Mouse (Mus musculus) testis, postnatal 10 days (tissue): Measurements from ENCODE around the gene Ldlrad2.
"Not testable (repeated sequence)": the region's sequence is repeated elsewhere in the genome, so short reads cannot be mapped to it uniquely, and the experiment has no call there.

ENCODE experiments used
- DNase-seq: peaks from one replicate; pipeline ENCODE4 v3.0.0; 2021; ENCODE audit warnings: low spot score

Ldlrad2 gene

DNA sequence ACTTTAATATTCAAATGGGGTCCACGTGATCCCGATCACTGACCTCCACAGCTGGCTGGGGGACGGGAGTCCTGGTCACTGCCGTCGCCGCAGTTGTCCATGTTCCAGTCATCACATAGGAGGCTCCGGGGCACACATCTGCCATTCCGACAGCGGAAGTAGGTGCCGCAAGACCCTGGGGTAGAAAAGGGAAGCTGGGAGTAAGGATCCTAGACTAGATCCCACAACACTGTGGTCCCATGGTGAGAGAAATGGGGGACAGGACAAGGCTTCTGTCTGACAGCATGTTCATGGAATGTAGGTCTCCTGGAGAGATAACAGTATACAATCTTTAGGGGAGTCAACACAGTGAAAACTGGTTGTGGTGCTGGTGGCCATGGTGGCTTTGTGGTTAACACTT lies at the start of gene Ldlrad2:
TSS of gene Ldlrad2 (minus strand) at position 101 of the 400 bp plus-strand sequence.
- no peak for DNase-seq

DNA sequence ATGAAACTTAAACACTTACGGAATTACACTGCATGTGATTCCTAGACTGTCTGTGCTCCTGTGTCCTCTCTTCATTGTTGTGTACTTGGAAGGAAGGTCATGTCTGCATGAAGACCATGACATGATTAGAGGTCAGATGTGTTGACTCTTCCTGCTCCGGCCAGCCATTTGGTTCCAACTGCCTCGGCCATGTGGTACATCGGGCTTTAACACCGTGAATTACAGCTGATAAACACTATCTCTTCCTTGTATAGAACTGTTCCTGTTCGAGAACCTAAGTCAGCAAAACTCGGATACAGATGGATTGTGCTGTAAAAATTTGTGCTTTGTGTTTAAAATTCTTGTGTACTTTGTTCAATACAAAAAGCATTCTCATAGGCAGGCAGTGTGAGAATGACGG lies 48.5 kb upstream of the Ldlrad2 start:
- DNase-seq = no peak

DNA sequence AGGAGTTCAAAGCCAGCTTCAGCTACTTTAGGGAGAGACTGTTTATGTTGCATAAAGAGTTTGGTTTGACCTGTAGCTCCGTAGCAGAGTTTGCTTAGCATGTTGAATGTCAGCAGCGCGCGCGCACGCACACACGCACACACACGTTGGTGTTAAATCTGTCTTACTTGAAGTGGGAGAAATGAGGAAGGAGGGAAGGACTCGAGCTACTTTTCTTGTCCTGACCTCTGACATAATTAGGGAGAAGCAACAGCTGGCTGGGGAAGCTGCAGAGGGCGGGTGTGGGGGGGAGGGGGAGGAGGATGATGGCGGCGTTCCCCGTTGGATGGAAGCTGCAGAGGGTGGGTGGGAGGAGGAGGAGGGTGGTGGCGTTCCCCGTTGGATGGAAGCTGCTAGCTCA lies 35.9 kb upstream of the Ldlrad2 start:
- DNase-seq = no peak

DNA sequence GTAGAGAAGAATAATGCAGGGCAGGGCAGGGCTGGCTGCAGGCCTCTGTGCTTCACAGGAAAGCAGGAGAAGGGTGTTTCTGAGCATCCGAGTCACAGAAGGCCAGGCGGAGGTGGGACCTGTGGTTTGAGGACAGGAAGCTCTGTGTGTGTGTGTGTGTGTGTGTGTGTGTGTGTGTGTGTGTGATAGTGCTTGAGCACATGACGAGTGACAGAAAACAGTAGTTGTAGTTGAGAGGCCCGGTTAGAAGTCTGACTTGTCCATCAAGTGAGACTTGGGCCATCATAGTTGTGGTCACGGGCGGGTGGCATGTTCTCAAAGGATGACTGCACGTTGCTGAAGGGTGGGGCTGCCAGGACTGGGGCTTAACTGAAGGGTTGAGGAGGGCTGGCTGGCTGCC lies 35.3 kb upstream of the Ldlrad2 start:
- DNase-seq = no peak

DNA sequence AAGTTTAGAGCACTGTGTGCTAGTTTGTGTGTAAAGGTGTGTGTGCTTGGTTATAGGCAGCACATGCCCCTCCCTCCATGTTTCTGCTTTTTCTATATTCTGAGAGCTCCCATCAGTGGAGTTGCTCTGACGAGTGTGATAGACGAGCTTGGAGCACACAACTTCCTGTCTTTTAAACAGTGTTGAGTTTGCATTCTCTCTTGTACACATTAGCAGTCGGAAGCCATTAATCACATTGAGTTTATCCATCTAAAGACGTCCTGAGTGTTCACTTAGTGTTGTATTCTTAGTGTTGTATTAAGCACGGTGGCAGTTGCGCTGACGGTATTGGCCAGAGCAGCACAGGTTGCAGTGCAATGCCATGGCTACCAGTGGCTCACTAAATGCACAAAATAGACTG lies 34.9 kb upstream of the Ldlrad2 start:
- DNase-seq = no peak

DNA sequence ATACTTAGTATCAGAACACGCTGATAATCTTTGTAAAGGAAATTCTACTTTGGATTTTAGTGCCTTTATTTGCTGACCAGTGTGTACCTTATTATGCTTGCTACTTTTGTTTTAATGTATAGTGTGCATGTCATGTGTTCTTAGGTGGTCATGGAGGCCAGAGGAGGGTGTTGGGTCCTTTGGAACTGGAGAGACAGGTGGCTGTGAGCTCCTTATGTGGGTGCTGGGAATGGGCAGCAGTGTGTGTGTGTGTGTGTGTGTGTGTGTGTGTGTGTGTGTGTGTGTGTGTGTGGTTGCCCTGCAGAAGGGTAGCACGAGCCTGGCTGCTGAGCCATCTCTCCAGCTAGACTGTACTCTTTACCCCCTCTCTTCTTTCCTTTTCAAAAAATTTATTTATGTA lies 32.7 kb upstream of the Ldlrad2 start:
- DNase-seq = no peak

DNA sequence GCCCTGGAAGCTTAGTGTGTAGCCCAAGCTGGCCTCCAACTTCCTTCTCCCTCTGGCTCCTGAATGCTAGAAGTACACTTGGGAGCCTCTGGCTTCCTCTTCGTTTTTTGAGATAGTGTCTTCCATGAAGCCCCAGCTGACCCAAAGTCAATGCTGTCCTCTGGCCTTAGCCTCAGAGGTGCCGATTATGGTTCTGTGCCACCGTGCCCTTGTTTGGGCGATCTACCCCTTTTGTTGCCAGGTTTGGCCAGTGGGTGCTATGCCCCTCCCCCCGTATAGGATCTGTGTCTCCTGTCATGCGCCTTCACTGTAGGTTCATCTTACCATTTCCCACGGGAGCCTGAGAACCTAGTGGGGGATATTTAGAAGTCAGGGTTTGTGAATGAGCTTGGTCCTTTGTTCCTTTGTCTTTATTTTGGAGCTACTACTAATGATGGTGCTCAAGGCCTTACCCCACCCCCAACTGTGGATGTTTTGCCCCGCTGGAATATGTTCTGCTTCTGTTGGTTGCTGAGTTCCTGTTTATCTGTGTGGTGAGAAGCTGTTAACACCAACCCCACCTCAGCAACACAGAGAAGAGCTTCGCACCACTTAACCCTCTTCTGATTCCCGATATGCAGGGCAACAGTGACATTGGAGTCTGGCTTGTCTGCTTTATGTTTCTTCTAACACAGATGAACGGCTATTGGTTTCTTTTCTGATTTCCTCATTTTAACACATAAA lies 29.2 kb upstream of the Ldlrad2 start:
- DNase-seq = no peak

DNA sequence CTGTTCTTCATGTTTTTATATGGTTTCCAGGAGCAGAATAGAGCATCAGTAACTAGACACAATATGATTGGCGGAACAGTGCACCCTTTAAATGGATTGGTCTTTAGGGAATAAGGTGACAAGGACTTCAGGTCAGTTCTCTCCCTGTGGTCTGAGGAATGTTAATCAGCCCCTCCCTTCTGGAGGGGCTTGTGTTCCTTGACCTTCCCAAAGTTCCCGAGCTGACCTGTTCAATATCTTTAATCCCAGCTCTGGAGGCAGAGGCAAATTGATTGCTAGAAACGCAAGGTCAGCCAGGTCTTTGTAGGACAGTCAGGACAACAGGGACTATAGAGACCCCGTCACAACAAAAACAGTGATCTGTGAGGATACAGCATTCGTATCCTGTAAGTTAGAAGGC lies 24.2 kb upstream of the Ldlrad2 start:
- DNase-seq = no peak

DNA sequence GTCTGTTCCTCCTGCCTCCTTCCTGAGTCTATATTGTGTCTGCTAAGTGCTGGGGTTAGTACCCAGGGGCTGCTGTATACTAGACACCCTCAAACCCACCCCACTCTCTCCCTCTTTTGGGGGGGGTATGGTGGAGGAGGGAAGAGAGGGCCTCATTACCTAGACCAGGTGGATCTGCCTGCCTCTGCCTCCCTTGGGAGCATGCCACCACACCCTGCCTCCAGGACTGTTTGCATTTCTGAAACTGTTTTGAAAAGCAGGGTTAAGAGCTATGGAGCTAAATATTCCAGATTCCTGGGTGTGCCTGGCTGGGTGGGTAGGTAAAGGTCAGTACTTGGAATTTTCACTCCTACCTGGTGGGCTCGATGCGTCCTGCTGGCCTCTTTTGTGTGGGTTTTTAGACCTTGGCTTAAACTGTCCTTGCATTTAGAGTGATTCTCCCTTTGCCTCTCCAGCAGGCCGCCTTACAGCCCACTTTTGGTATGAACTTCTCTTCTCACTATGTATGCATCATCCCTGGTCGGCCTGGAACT lies 22.8 kb upstream of the Ldlrad2 start:
- no peak for DNase-seq

DNA sequence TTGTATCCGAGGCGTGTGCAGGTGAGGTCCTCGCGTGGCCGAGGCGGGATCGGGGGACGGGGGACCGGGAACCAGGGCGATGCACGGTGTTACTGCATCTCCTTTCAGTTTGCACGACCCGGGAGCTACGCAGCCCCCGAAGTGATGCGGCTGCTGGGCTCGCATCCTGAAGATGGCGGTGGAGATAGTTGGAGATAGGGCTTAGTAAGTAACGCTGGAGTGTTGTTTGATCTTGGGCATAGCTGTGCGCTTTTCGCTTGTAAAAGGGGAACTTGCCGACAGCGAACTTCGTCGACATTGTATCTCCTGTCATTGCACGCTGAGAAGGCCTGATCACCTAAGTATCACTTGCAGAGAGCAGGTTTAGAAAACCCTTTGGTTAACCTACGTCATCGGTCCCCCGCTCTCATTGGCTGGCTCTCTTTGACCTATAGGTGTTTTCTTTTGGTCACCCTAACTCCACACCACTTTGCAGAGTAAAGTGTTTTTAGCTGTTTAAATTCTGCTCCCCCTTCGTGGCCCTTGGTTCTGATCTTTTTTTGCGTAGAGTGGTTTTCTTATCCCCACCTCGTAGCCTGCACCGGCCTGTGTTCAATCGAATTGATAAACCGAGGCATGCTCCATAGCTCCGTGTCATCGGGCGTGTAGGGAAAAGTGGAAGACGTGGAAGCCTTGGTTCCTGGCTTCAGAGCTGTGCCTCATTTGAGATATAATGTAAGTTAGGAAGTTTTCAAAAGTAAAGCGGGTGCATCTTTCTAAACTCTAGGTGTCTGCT lies 20.3 kb upstream of the Ldlrad2 start:
- DNase-seq = no peak

DNA sequence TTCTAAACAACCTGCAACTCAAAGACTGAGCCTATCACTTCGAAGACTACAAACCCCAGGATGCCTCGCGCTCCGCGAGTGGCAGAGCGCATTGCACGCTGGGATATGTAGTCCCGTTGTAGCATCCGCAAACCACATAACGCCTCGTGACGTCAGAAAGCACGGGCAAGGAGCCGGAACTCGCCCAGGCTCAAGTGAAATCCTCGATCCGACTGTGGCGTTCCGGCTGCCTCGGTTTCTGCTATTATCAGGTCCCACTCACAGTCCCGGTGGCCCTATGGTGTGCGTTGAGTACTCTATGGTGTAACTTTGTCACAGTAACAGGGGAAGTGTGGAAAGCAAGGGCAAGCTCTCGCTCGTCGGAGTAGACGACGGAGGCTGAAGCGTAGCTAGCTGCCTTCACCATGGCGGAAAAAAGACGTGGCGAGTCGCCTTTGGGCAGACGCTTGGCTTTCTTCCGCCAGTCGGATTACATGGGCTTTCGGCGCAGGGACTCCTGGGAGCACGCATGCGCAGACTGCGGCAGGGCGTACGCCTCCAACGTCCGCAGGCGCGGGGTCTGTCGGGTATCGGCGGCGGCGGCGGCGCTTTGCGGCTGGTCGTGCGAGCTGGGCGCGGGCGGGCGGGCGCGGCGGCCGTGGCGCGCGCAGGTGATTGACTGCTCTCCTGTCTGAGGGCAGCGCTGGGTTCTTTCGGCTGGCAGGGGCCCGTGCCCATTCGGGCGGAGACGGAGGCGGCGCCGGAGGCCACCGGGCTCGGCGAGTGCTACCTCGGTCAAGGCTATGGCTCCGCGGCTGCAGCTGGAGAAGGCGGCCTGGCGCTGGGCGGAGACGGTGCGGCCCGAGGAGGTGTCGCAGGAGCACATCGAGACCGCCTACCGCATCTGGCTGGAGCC lies 19.5 kb upstream of the Ldlrad2 start, which contains the start of gene Usp48:
TSS of gene Usp48 (plus strand) at position 155 of the 895 bp plus-strand sequence.
- peak; percentile 99 for DNase-seq

DNA sequence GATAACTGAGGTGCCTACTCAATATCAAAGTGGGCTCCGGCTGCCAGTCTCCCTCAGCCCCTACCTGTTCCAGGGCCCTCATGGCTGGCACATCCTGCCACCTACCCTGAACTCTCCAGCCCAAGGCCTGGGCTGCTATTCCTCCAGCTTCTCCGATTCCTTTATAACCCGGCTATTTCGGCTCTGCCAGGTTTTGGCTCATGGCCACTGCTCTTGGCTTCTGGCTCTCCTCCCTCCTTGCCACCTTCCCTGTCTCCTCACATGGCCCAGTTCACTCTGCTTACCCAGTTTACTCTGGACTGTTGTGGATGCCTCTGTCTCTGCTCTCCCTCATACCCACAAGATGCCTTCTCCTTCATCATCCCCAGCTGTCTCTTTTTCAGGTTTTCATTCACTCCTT lies 16.6 kb upstream of the Ldlrad2 start:
- DNase-seq = no peak

DNA sequence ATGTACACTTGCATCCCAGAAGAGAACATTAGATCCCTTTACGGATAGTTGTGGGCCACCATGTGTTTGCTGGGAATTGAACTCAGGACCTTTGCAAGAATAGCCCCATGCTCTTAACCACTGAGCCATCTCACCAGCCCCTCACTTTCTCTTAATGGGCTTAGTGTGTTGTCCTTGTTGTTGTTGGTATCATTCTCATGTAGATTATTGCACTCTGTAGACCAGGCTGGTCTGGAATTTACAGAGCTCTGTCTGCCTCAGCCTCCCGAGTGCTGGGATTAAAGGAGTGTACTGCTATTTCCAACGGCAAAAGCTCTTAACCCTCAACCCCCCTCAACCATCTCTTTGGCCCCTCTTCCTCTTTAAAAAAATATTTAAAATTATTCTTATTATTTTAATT lies 15.2 kb upstream of the Ldlrad2 start:
- DNase-seq = no peak

DNA sequence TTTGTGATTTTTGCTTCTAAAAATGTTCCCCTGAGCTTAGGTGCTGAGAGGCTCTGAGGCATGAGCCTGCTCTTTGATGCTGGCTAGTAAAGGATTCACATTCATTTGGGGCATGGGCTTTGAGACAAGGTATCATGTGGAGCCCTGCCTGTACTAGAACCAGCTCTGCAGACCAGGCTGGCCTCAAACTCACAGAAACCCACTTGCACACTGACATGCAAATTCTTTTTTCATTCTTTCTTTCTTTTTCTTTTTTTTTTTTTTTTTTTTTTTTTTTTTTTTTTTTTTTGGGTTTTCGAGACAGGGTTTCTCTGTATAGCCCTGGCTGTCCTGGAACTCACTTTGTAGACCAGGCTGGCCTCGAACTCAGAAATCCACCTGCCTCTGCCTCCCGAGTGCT lies 14.7 kb upstream of the Ldlrad2 start:
- DNase-seq = not testable (repeated sequence)

DNA sequence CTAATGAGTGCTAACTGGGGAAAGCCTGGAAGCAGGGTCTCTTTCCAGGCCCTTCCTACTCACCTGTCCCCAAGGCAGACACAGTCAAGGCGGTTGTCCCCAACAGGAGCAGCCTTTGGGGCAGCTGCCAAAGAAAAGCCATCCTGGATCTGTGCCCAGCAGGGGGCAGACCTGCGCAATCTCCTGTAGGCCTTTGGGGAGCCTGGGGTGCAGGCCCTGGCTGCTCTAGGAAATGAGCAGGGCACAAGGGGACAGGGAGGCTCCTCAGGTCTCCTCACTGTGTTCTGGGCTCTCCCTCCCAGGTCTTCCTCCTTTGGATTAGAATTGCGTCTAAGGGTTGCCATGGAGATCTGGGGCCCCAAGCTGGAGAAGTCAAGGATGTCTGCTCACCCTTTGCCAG lies 7.4 kb upstream of the Ldlrad2 start:
- DNase-seq = peak; percentile 71

DNA sequence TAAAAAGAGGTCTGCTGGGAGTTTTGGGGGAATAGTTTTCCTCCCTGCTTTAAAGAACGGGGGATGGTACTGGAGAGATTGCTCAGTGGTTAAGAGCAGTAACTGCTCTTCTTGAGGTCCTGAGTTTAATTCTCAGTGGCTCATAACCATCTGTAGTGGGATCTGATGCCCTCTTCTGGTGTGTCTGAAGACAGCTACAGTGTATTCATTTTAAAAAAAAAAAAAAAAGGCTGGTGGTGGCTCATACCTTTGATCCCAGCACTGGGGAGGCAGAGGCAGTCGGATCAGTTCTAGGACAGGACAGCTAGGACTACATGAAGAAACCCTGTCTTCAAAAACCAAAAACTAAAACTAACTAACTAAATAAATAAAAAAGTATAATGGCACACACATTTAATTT lies 5.9 kb upstream of the Ldlrad2 start:
- no peak for DNase-seq

DNA sequence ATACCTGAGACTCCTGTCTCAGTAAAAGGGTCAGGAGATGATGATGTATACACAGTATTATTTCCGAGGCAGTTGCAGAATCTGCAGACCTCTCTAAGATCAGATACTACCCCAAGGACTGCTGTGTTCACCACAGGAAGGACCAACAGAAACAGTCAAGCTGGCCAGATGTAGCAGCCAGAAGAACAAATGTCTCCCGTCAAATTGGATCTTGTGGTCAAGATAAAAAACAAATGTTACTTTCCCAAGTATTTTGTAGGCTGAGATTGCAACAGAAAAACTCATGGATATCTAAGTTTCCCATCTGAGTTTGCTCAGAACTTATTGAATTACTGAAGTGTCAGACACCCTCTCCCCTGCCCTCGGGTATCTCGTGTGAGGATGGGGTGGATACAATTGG lies 5.4 kb upstream of the Ldlrad2 start:
- DNase-seq = no peak

DNA sequence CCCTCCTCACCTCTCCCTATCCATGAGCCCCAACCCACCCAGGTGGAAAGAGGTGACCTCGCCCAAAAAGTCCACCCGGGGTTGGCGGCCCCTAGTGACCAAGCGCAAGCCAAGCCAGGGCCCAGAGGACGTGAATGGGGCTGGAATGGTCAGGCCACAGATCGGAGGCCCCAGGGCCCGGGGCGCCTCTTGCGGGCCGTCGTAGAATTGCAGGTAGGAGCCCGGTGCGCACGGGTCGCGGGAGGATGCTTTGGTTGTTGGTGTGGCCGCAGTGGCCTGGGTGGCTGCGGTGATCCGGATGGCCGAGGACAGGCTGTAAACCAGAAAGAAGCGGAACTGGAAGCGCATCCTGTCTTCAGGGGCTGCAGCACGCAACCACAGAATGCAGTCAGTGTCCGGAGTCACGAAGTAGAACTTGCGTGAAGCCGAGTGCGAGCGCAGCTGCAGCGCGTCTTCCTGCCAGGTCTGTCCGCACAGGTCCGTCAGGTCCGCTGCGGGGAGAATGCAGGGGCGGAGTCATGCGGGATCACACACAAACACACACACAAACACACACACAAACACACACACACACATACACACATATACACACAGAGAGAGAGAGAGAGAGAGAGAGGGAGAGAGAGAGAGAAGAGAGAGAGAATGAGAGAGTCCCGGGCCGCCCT lies 3.9 kb upstream of the Ldlrad2 start:
- peak; percentile 77 for DNase-seq

DNA sequence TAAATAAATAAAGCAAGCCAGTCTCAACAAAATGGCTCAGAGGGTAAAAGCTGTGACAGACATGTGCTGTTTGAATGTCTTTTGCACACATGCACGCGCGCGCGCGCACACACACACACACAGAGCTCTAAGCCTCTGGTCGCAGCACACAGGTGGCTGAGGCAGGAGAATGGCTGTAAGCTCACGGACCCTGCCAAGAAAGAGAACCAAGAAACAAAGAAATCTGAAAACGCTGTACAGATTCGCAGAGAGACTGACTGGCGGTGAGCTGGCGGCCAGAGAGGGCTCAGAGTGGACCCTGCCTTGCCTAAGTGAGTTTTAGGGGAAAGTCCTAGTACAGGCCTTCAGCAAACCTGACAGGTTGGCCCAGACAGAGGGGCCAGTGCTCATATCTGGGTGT lies 3.1 kb upstream of the Ldlrad2 start:
- DNase-seq = no peak

DNA sequence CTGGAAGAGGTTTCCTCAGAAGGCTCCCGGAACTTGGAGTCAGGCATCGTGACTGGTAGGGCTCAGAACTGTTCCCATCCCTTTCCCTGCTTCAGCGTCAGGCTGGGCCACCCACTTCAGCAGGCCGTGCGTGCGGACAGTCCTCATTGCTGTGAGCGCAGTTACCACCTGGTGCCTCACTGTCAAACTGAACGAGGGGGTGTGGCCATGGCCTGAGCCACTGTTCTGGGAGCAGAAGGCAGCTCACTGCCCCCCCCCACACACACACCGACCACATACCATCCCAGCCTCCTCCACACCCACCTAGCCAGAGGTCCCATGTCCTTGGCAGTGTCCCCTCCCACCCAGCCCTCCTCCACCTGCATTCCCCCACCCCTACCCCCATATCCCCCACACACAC lies 4.5 kb downstream of the Ldlrad2 start:
- no peak for DNase-seq

DNA sequence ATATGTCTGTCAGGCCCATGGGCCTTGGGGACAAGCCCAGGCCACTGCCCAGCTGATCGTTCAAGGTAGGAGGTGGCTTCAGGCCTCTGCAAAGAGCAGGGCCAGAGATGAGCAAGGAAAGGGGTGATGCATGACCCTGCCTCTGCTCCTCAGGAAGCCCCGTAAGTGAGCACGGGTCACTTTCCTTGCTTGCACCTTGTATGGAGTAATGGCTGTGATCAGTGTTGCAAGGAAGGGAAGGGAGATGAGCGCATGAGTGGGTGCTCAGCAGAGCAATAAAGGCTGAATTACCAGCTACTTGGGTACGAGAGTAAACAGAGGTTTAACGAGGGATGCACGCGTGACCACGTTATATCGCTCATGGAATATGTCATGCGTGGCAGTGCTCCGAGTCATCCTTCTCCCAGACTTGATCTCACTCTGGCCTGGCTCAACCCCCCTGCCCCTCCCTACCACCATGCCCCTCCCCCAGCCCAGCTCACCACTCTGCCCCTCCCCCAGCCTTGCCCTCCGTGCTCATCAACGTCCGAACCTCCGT lies 17.6 kb downstream of the Ldlrad2 start:
- no peak for DNase-seq

DNA sequence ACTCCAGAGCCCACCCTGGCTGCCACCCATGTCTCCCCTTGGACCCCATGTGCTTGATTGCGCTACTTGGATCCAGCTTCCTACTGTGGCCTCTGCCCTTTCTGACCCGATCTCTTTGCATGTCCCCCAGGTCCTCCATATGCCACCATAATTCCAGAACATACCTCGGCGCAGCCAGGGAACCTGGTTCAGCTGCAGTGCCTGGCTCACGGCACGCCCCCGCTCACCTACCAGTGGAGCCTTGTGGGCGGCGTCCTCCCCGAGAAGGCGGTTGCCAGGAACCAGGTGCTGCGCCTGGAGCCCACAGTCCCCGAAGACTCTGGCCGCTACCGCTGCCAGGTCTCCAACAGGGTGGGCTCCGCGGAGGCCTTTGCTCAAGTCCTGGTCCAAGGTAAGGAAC lies 20.9 kb downstream of the Ldlrad2 start:
- no peak for DNase-seq
